Mouse (Mus musculus): ENCODE measurements around the gene Rspo3. TPM values are rescaled to one million over a fixed set of nuclear protein-coding genes. Genes with fewer than 3 reads are reported as not detected.

The Rspo3 gene
- polyA plus RNA-seq (2017; shearing (Covaris generic)): not detected

DNA sequence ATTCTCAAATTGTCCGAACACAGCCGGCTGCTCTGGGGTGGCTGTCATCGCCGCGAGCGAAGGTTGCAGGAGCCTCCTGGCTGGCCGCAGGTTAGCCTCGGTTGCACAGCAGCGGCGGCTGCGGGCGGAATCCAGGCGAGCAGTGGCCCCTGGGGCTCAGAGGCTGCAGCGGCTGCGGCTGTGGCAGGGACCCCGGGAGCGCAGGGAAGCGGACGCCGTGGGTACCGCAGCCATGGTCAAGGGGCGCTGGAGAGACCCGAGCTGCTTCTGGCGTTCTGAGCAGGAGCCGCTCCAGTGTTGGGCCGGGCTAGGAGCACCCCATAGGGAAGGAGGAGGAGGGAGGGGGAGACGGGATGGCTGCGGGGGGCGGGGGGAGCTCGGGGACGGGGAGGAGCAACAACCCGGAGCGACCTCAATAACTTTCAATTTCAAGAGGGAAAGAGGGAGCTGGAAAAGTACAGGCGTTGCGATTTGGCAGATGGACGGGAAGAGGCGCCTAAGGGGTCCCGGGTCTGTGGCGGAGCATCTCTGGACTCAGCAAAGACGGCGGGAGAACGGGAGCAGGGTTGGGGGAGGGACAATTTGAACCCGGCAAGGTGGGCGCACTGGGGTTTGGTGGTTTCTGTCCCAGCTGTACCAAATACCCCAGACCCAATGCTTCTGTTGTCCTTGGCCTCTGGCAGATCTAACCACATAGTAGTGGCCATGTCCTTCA lies at the start of gene Rspo3:
TSS of gene Rspo3 (minus strand) at position 322 of the 715 bp plus-strand sequence.

Other genes starting within 250 kb of the Rspo3 start
- gene Echdc1, start 222.7 kb downstream of the Rspo3 start, polyA plus RNA-seq (2017; shearing (Covaris generic)): 15.0 TPM
- gene Rnf146, start 173.4 kb downstream of the Rspo3 start, polyA plus RNA-seq (2017; shearing (Covaris generic)): 70.4 TPM

Data from CD4-positive, CD25-positive, alpha-beta regulatory T cell (primary cell).